Mouse (Mus musculus): ENCODE data around the gene Usp48. TPM values are rescaled to one million over a fixed set of nuclear protein-coding genes. Genes with fewer than 3 reads are reported as not detected.

Gene Usp48
- polyA plus RNA-seq, 1 experiment: 46.2 TPM

- TF ChIP-seq FLI1 (IDR thresholded peaks at IDR 0.05; ENCODE audit: low read length) (no peak), GATA1 (IDR thresholded peaks at IDR 0.05; ENCODE audit: borderline replicate concordance, low read length) (no peak)
- H3K36me3 ChIP-seq (replicated peaks; ENCODE audit: low read length): peaks cover 98% of the 10 kb centered on the region
- H3K4me3 ChIP-seq (replicated peaks): no peak overlapping the region
- peaks cover 6% of the 10 kb centered on the region for H3K4me1 ChIP-seq
- no peaks in the 10 kb centered on the region for H3K27me3 ChIP-seq (replicated peaks)
- no peaks in the 10 kb centered on the region for H3K9me3 ChIP-seq
Measured at GRCm38 (mm10) chr4:137633394-137633793, 39.8 kb downstream of the Usp48 start.

- H3K36me3 ChIP-seq (replicated peaks; ENCODE audit: low read length): peaks cover 99% of the 10 kb centered on the region
Measured at GRCm38 (mm10) chr4:137636597-137636996, 43.0 kb downstream of the Usp48 start.

GRCm38 (mm10) chr4:137641556-137641955 is 48.0 kb downstream of the Usp48 start:
- TF ChIP-seq GATA1 (IDR thresholded peaks at IDR 0.05; ENCODE audit: borderline replicate concordance, low read length) (no peak), FLI1 (IDR thresholded peaks at IDR 0.05; ENCODE audit: low read length) (no peak)
- H3K27me3 ChIP-seq (replicated peaks): no peaks in the 10 kb centered on the region
- H3K4me1 ChIP-seq: peaks cover 44% of the 10 kb centered on the region
- H3K9me3 ChIP-seq: no peaks in the 10 kb centered on the region
- peaks cover 96% of the 10 kb centered on the region for H3K36me3 ChIP-seq (replicated peaks; ENCODE audit: low read length)
- no peak overlapping the region for H3K4me3 ChIP-seq (replicated peaks)

More at GRCm38 (mm10) chr4:137636597-137636996, 43.0 kb downstream of the Usp48 start:
- Histone ChIP-seq H3K4me3 (replicated peaks) (no peak overlapping the region), H3K4me1 (peaks cover 18% of the 10 kb centered on the region), H3K9me3 (no peaks in the 10 kb centered on the region), H3K27me3 (replicated peaks) (no peaks in the 10 kb centered on the region)
- TF ChIP-seq GATA1 (IDR thresholded peaks at IDR 0.05; ENCODE audit: borderline replicate concordance, low read length): no peak
- TF ChIP-seq FLI1 (IDR thresholded peaks at IDR 0.05; ENCODE audit: low read length): no peak

DNA sequence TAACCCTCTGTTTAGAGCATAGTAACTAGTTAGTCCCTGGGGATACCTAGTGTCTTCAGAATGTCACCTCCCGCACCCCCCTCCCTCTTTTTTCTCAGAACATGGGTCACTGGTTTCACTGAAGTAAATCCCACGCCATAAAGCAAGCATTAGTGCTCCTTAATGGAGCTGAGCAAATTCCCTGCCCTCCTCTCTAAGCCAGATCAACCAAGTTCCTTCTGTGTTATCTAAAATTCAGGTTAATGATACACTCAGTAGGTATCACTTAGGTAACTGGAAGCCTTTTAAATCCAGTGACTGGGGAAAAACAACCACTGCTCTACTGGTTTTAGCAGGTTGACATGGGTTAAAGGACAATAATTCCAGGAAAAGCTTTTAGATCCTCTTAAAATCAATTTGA is 48.5 kb downstream of the Usp48 start:
- H3K27me3 ChIP-seq (replicated peaks): no peaks in the 10 kb centered on the region
- H3K36me3 ChIP-seq (replicated peaks; ENCODE audit: low read length): peaks cover 96% of the 10 kb centered on the region
- H3K9me3 ChIP-seq: no peaks in the 10 kb centered on the region
- TF ChIP-seq GATA1 (IDR thresholded peaks at IDR 0.05; ENCODE audit: borderline replicate concordance, low read length) (no peak), FLI1 (IDR thresholded peaks at IDR 0.05; ENCODE audit: low read length) (no peak)
- H3K4me1 ChIP-seq: peaks cover 44% of the 10 kb centered on the region
- H3K4me3 ChIP-seq (replicated peaks): no peak overlapping the region

- no peak for TF ChIP-seq GATA1 (IDR thresholded peaks at IDR 0.05; ENCODE audit: borderline replicate concordance, low read length)
- TF ChIP-seq FLI1 (IDR thresholded peaks at IDR 0.05; ENCODE audit: low read length): no peak
- H3K4me3 ChIP-seq (replicated peaks): no peak overlapping the region
- H3K4me1 ChIP-seq: peaks cover 44% of the 10 kb centered on the region
- H3K36me3 ChIP-seq (replicated peaks; ENCODE audit: low read length): peaks cover 95% of the 10 kb centered on the region
- H3K27me3 ChIP-seq (replicated peaks): no peaks in the 10 kb centered on the region
- no peaks in the 10 kb centered on the region for H3K9me3 ChIP-seq
Measured at GRCm38 (mm10) chr4:137643459-137643858, 49.9 kb downstream of the Usp48 start.

GRCm38 (mm10) chr4:137646262-137646661 is 52.7 kb downstream of the Usp48 start:
- Histone ChIP-seq H3K27me3 (replicated peaks) (no peaks in the 10 kb centered on the region), H3K4me3 (replicated peaks) (no peak overlapping the region), H3K4me1 (peaks cover 30% of the 10 kb centered on the region), H3K9me3 (no peaks in the 10 kb centered on the region), H3K36me3 (replicated peaks; ENCODE audit: low read length) (peaks cover 96% of the 10 kb centered on the region)
- no peak for TF ChIP-seq FLI1 (IDR thresholded peaks at IDR 0.05; ENCODE audit: low read length)
- no peak for TF ChIP-seq GATA1 (IDR thresholded peaks at IDR 0.05; ENCODE audit: borderline replicate concordance, low read length)

DNA sequence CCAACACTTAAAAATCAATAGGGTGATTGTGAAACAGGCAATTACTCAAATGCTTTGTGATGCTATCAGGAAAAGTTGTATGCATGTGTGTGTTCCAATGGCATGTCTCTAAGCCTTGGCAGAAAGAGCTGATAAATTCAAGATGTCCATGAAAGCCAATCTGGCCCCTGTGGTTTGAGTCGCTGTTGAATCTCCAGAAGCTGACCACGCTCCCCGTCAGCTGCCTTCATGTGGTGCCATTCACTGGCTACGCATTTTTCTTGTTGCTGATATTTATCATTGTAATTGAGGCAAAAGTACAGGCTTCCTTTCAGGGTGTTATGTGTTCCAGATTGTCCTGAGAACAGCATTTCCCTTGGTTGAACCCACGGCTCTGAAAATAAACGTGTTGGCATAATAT is 54.1 kb downstream of the Usp48 start:
- Histone ChIP-seq H3K36me3 (replicated peaks; ENCODE audit: low read length) (peaks cover 96% of the 10 kb centered on the region), H3K9me3 (no peaks in the 10 kb centered on the region), H3K27me3 (replicated peaks) (no peaks in the 10 kb centered on the region), H3K4me1 (peaks cover 16% of the 10 kb centered on the region), H3K4me3 (replicated peaks) (no peak overlapping the region)
- TF ChIP-seq GATA1 (IDR thresholded peaks at IDR 0.05; ENCODE audit: borderline replicate concordance, low read length) (no peak), FLI1 (IDR thresholded peaks at IDR 0.05; ENCODE audit: low read length) (no peak)

DNA sequence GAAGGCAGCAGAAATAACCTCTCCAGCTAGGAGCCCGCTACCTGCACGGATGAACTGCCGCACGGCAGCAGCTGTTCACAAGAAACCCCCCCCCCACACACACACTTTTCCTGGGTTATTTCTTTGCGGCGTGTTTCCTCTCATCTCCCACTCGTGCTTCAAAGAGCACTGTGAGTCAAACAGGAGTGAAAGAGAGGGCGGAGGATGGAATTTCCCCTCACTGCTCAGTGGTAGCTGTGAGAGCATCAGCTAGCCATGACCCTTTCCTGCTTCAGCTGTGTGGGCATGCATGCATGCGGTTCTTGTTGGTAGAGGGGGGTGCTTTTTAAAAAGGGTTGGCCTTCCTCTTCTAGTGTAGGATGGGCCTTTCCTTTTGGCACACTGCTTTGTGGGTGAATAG is 54.7 kb downstream of the Usp48 start:
- Histone ChIP-seq H3K4me3 (replicated peaks) (no peak overlapping the region), H3K9me3 (no peaks in the 10 kb centered on the region), H3K36me3 (replicated peaks; ENCODE audit: low read length) (peaks cover 96% of the 10 kb centered on the region), H3K27me3 (replicated peaks) (no peaks in the 10 kb centered on the region), H3K4me1 (peaks cover 10% of the 10 kb centered on the region)
- TF ChIP-seq GATA1 (IDR thresholded peaks at IDR 0.05; ENCODE audit: borderline replicate concordance, low read length) (no peak), FLI1 (IDR thresholded peaks at IDR 0.05; ENCODE audit: low read length) (no peak)

- no peak for TF ChIP-seq GATA1 (IDR thresholded peaks at IDR 0.05; ENCODE audit: borderline replicate concordance, low read length)
- TF ChIP-seq FLI1 (IDR thresholded peaks at IDR 0.05; ENCODE audit: low read length): no peak
- no peaks in the 10 kb centered on the region for H3K9me3 ChIP-seq
- H3K4me3 ChIP-seq (replicated peaks): no peak overlapping the region
- H3K36me3 ChIP-seq (replicated peaks; ENCODE audit: low read length): peaks cover 97% of the 10 kb centered on the region
- no peaks in the 10 kb centered on the region for H3K4me1 ChIP-seq
- no peaks in the 10 kb centered on the region for H3K27me3 ChIP-seq (replicated peaks)
Measured at GRCm38 (mm10) chr4:137650912-137651311, 57.4 kb downstream of the Usp48 start.

- no peaks in the 10 kb centered on the region for H3K27me3 ChIP-seq (replicated peaks)
- TF ChIP-seq FLI1 (IDR thresholded peaks at IDR 0.05; ENCODE audit: low read length): no peak
- no peak for TF ChIP-seq GATA1 (IDR thresholded peaks at IDR 0.05; ENCODE audit: borderline replicate concordance, low read length)
Measured at GRCm38 (mm10) chr4:137652835-137653346, 59.3 kb downstream of the Usp48 start.

More at GRCm38 (mm10) chr4:137652835-137653346, 59.3 kb downstream of the Usp48 start:
- H3K9me3 ChIP-seq: no peaks in the 10 kb centered on the region
- no peaks in the 10 kb centered on the region for H3K4me1 ChIP-seq
- H3K4me3 ChIP-seq (replicated peaks): no peak overlapping the region
- peaks cover 100% of the 10 kb centered on the region for H3K36me3 ChIP-seq (replicated peaks; ENCODE audit: low read length)

Data from megakaryocyte, embryonic 14.5 days (primary cell).